Mouse (Mus musculus) layer of hippocampus, adult 8-10 months (tissue): ENCODE measurements around the gene Lrmp. TPM values are rescaled to one million over a fixed set of nuclear protein-coding genes. Genes with fewer than 3 reads are reported as not detected.

Experiments used
- DNase-seq, 2 experiments: peaks; one replicate each; pipeline ENCODE4 v3.0.0; 2022; ENCODE audit warnings: low spot score in 2 of 2
- total RNA-seq, 4 experiments: library from RNA; stranded (reverse); gene quantifications; 2 replicates each; pipeline ENCODE4 v1.2.4; 2022

Lrmp gene
- total RNA-seq, 4 experiments from 2014 or later, result 4.2 to 14.8 (median 9.0) TPM

- no peak for DNase-seq
Observed at GRCm38 (mm10) chr6:145202432-145203125, 87.1 kb downstream of the Lrmp start.

GRCm38 (mm10) chr6:145204440-145204839 lies 89.0 kb downstream of the Lrmp start:
- no peak for DNase-seq

- DNase-seq, result no peak
Observed at GRCm38 (mm10) chr6:145205142-145205541, 89.7 kb downstream of the Lrmp start.

- DNase-seq, result no peak
Observed at GRCm38 (mm10) chr6:145210056-145210680, 94.7 kb downstream of the Lrmp start.

GRCm38 (mm10) chr6:145210816-145211338 lies 95.4 kb downstream of the Lrmp start, which contains the start of the genes Casc1 and Etfrf1:
Gene Casc1 (minus strand): TSS chr6:145211005.
Gene Etfrf1 (plus strand): TSS chr6:145211134.
- DNase-seq, result peak; percentile 98 to 100

GRCm38 (mm10) chr6:145211376-145212305 lies 96.2 kb downstream of the Lrmp start:
- no peak for DNase-seq

GRCm38 (mm10) chr6:145213916-145214315 lies 98.5 kb downstream of the Lrmp start:
- no peak for DNase-seq

- DNase-seq, result no peak
Observed at GRCm38 (mm10) chr6:145215826-145216225, 100.4 kb downstream of the Lrmp start.

- DNase-seq, result no peak
Observed at GRCm38 (mm10) chr6:145224246-145224645, 108.8 kb downstream of the Lrmp start.

Other genes with a start within 250 kb of the Lrmp start
- 100 to 1,000 TPM; 100 to 112 (median 107) TPM for gene Bcat1, start 39.5 kb upstream of the Lrmp start, total RNA-seq
- 1 to 10 TPM; 1.3 to 2.3 (median 2.0) TPM for gene Casc1, start 95.4 kb downstream of the Lrmp start, total RNA-seq
- gene Etfrf1, start 95.5 kb downstream of the Lrmp start, total RNA-seq, result 10 to 100 TPM; 22.7 to 25.6 (median 23.3) TPM
- 10 to 100 TPM; 66.0 to 82.4 (median 74.5) TPM for gene Kras, start 134.6 kb downstream of the Lrmp start, total RNA-seq